ENCODE assay signal across 19 mouse cellular contexts in the genomic region with DNA sequence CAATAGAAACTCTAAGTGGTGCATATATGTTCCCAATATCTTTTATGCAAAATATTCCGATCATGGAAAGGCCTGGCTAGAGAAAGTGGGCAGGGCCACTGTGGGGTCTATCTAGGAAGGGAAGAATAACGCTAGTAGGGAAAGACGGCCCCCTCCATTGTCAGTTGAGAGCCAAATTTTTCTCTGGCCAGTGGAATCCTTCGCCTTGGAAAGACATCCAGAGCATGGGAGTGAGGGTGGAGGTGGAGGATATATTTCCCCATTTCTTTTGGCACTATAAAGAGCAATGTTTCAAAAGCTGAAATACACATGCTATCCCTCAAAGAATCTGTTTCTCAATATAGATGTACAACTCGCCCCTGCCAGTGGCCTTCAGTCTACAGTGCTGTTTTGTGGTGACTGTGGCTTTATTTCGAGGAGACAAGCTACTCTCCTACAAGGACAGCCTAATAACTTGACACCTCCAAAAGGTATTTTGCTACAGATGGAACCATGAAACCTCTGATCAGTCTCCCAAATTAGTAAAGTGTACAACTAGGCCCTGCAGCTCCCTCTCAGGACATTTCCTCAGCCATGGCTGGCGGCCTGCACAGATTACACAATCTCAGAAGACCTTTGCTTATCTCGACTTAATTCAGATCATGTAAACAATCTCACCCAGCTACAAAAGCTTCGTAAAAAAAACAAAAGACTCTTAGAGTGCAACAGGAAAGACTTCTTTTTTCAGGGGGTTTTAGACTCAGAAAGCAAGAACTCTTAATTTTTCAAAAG. TPM values are rescaled to one million over a fixed set of nuclear protein-coding genes. Genes with fewer than 3 reads are reported as not detected.
DNase-seq lines count a peak whose midpoint lies in the region; ATAC-seq and TF ChIP-seq lines count a peak whose summit lies in the region.
"Had no signal": no experiment of that assay in that cellular context is flagged by ENCODE, and none has a peak within 500 bp of the region (broad histone marks: within the 10 kb centered on the region; RNA-seq: fewer than 3 reads in every experiment).

No protein-coding gene starts in this region.

- peak overlapping the region; percentile 1 for H3K27ac ChIP-seq in liver, adult 2 months (replicated peaks; ENCODE audit: insufficient read depth, low read depth, low read length)
- H3K27ac ChIP-seq in liver, embryonic 12.5 days, result no peak overlapping the region
- H3K27ac ChIP-seq in liver, postnatal 0 days (ENCODE audit: low read depth), result peak overlapping the region; percentile 53
- H3K27ac ChIP-seq: hindbrain, embryonic 15.5 days; macrophage; midbrain, embryonic 15.5 days had no signal

- H3K27me3 ChIP-seq in liver, adult 2 months (ENCODE audit: control insufficient read depth, insufficient read depth, low read length), result no peaks in the 10 kb centered on the region
- no peaks in the 10 kb centered on the region for H3K27me3 ChIP-seq in liver, embryonic 12.5 days (replicated peaks)
- no peaks in the 10 kb centered on the region for H3K27me3 ChIP-seq in liver, postnatal 0 days (ENCODE audit: insufficient read depth, low read length)
- H3K27me3 ChIP-seq: hindbrain, embryonic 15.5 days; midbrain, embryonic 15.5 days had no signal

- no peak overlapping the region for H3K9ac ChIP-seq in liver, adult 2 months (ENCODE audit: low read depth, low read length)
- no peak overlapping the region for H3K9ac ChIP-seq in liver, embryonic 12.5 days
- no peak overlapping the region for H3K9ac ChIP-seq in liver, postnatal 0 days (replicated peaks)
- H3K9ac ChIP-seq: hindbrain, embryonic 15.5 days; midbrain, embryonic 15.5 days had no signal

- ATAC-seq in liver, embryonic 12.5 days, result no peak
- 0 out of 2 replicates have a peak, but pooled peaks have one; percentile 35 for ATAC-seq in liver, postnatal 0 days
- ATAC-seq: midbrain, embryonic 15.5 days had no signal

- peaks cover 15% of the 10 kb centered on the region for H3K4me1 ChIP-seq in liver, adult 2 months (ENCODE audit: control insufficient read depth, insufficient read depth, low read length)
- no peaks in the 10 kb centered on the region for H3K4me1 ChIP-seq in liver, embryonic 12.5 days
- H3K4me1 ChIP-seq in liver, postnatal 0 days (ENCODE audit: insufficient read depth), result 0 out of 2 replicates have a peak, but pooled peaks cover 10% of the 10 kb centered on the region
- H3K4me1 ChIP-seq: hindbrain, embryonic 15.5 days; midbrain, embryonic 15.5 days had no signal

- WGBS in liver, adult 2 months, result 50% methylated on average over 9 of the region's 9 CpGs
- WGBS in liver, embryonic 12.5 days (ENCODE audit: insufficient replicate concordance), result 50% methylated on average over 9 of the region's 9 CpGs
- WGBS in liver, postnatal 0 days (ENCODE audit: insufficient replicate concordance), result 51% methylated on average over 9 of the region's 9 CpGs

- H3K79me2 ChIP-seq in liver, adult 2 months (ENCODE audit: control insufficient read depth, insufficient read depth, low read length), result no peaks in the 10 kb centered on the region

- no peaks in the 10 kb centered on the region for H3K9me3 ChIP-seq in liver, embryonic 12.5 days (replicated peaks)
- no peaks in the 10 kb centered on the region for H3K9me3 ChIP-seq in liver, postnatal 0 days (ENCODE audit: low read length)
- H3K9me3 ChIP-seq: hindbrain, embryonic 15.5 days; midbrain, embryonic 15.5 days had no signal

- no peak for TF ChIP-seq CTCF in liver, adult 2 months (IDR thresholded peaks at IDR 0.05; ENCODE audit: low read depth, low read length)
- TF ChIP-seq CTCF in liver, postnatal 0 days (IDR thresholded peaks at IDR 0.05; ENCODE audit: low read depth), result no peak

- no peak for TF ChIP-seq POLR2A in liver, adult 2 months (IDR thresholded peaks at IDR 0.05; ENCODE audit: extremely low read depth, insufficient read depth, low read length)

- H3K36me3 ChIP-seq in liver, adult 2 months (ENCODE audit: control insufficient read depth, insufficient read depth, low read length), result no peaks in the 10 kb centered on the region
- no peaks in the 10 kb centered on the region for H3K36me3 ChIP-seq in liver, embryonic 12.5 days
- no peaks in the 10 kb centered on the region for H3K36me3 ChIP-seq in liver, postnatal 0 days (replicated peaks; ENCODE audit: insufficient read depth, low read length)
- H3K36me3 ChIP-seq: hindbrain, embryonic 15.5 days; midbrain, embryonic 15.5 days had no signal

- no peak overlapping the region for H3K4me3 ChIP-seq in liver, adult 2 months (ENCODE audit: insufficient read depth, low read depth, low read length)
- H3K4me3 ChIP-seq in liver, embryonic 12.5 days, result no peak overlapping the region
- H3K4me3 ChIP-seq in liver, postnatal 0 days (ENCODE audit: low read depth, low read length), result no peak overlapping the region
- H3K4me3 ChIP-seq: hindbrain, embryonic 15.5 days; midbrain, embryonic 15.5 days had no signal

- H3K4me2 ChIP-seq in liver, embryonic 12.5 days, result no peak overlapping the region
- H3K4me2 ChIP-seq in liver, postnatal 0 days (ENCODE audit: low read depth, low read length), result no peak overlapping the region
- H3K4me2 ChIP-seq: hindbrain, embryonic 15.5 days; midbrain, embryonic 15.5 days had no signal

- TF ChIP-seq EP300 in liver, postnatal 0 days (IDR thresholded peaks at IDR 0.05; ENCODE audit: low read depth), result no peak

- DNase-seq in gastrocnemius, adult 18-20 months (ENCODE audit: low spot score), result peak; percentile 45
- no peak for DNase-seq in gastrocnemius, postnatal 10 days
- peak; percentile 88 for DNase-seq in liver, adult 2 months (ENCODE audit: extremely low read depth, low read depth, low spot score)
- no peak for DNase-seq in liver, postnatal 0 days
- peak; percentile 41 for DNase-seq in lung, postnatal 14 days
- DNase-seq in cerebellum, postnatal 36 days, result no peak
- DNase-seq in layer of hippocampus, postnatal 10 days (ENCODE audit: low spot score in 2 of 2), result no peak
- DNase-seq: B cell, adult 2 months; heart, postnatal 14 days; kidney, adult 18-20 months; left cerebral cortex, postnatal 4 days; right cerebral cortex, postnatal 25 days; thymus, adult 2 months had no signal

RNA-seq across cellular contexts. Expression of a gene that starts 4.8 kb away (rescaled TPM):
- 10 to 100 TPM; 18.0 to 28.7 TPM for total RNA-seq in gastrocnemius, adult 18-20 months (2021)
- 10 to 100 TPM; 24.6 to 58.4 TPM for total RNA-seq in gastrocnemius, postnatal 10 days (2021)
- total RNA-seq in liver, adult 2 months (2014; rRNA removed), result 2,711 and 3,373 TPM in 2 replicates
- polyA plus RNA-seq in liver, adult 2 months (2012; rRNA removed), result 3,177 and 3,191 TPM in 2 replicates
- 0.92 and 0.97 TPM in 2 replicates for polyA plus RNA-seq in liver, embryonic 12.5 days (2016; fragmentation: Nextera tagmentation; extraction: Ambion mirVana)
- polyA plus RNA-seq in liver, postnatal 0 days (2015; fragmentation: Nextera tagmentation; extraction: Ambion mirVana), result 434 and 496 TPM in 2 replicates
- total RNA-seq in layer of hippocampus, postnatal 10 days (2021), result 1 to 10 TPM; 1.4 to 1.7 TPM
- polyA plus RNA-seq: embryonic facial prominence, embryonic 11.5 days; macrophage had no signal

RNA-seq across cellular contexts. Expression of a gene that starts 38.4 kb away (rescaled TPM):
- under 1 TPM; 0.40 to 0.46 TPM for total RNA-seq in gastrocnemius, adult 18-20 months (2021)
- under 1 TPM; 0.20 to 0.28 TPM for total RNA-seq in gastrocnemius, postnatal 10 days (2021)
- total RNA-seq in liver, adult 2 months (2014; rRNA removed), result 1.2 and 1.5 TPM in 2 replicates
- 0.40 and 1.7 TPM in 2 replicates for polyA plus RNA-seq in liver, adult 2 months (2012; rRNA removed)
- 0.19 and 0.26 TPM in 2 replicates for polyA plus RNA-seq in liver, embryonic 12.5 days (2016; fragmentation: Nextera tagmentation; extraction: Ambion mirVana)
- polyA plus RNA-seq in liver, postnatal 0 days (2015; fragmentation: Nextera tagmentation; extraction: Ambion mirVana), result 6.2 and 6.7 TPM in 2 replicates
- total RNA-seq in layer of hippocampus, postnatal 10 days (2021), result under 1 TPM; 0.21 to 0.47 TPM
- polyA plus RNA-seq: embryonic facial prominence, embryonic 11.5 days; large intestine, adult 2 months; macrophage had no signal

RNA-seq across cellular contexts. Expression of a gene that starts 57.1 kb away (rescaled TPM):
- total RNA-seq in gastrocnemius, adult 18-20 months (2021), result not detected
- not detected for total RNA-seq in gastrocnemius, postnatal 10 days (2021)
- not detected in 2 replicates for total RNA-seq in liver, adult 2 months (2014; rRNA removed)
- not detected in 2 replicates for polyA plus RNA-seq in liver, adult 2 months (2012; rRNA removed)
- not detected in 2 replicates for polyA plus RNA-seq in liver, embryonic 12.5 days (2016; fragmentation: Nextera tagmentation; extraction: Ambion mirVana)
- polyA plus RNA-seq in liver, postnatal 0 days (2015; fragmentation: Nextera tagmentation; extraction: Ambion mirVana), result not detected in 2 replicates
- total RNA-seq in layer of hippocampus, postnatal 10 days (2021), result not detected
- total RNA-seq: heart, postnatal 14 days; left cerebral cortex, postnatal 4 days had no signal
- polyA plus RNA-seq: embryonic facial prominence, embryonic 11.5 days; hindbrain, embryonic 15.5 days; macrophage; midbrain, embryonic 15.5 days had no signal

Comparison
In these comparisons a context has a peak if more than half of its experiments do, and no peak if none do; other contexts are left out.
1. DNase-seq: peak in gastrocnemius, adult 18-20 months (single experiment), liver, adult 2 months (single experiment) and lung, postnatal 14 days (single experiment); none in gastrocnemius, postnatal 10 days (single experiment), liver, postnatal 0 days (single experiment), cerebellum, postnatal 36 days (0 of 2) and layer of hippocampus, postnatal 10 days (0 of 2).
2. RNA of a gene that starts 4.8 kb away (total RNA-seq): 2,711 to 3,373 TPM in liver, adult 2 months; 24.6 to 58.4 TPM in gastrocnemius, postnatal 10 days, 18.0 to 28.7 TPM in gastrocnemius, adult 18-20 months and 1.4 to 1.7 TPM in layer of hippocampus, postnatal 10 days; every median in the first group is over 10 times any median in the second.